Comparison of ENCODE assay signal across 8 mouse cellular contexts in genomic region chr2:172831762-172832161, GRCm38 (mm10).
DNase-seq lines count a peak whose midpoint lies in the region; ATAC-seq and TF ChIP-seq lines count a peak whose summit lies in the region.

No protein-coding gene starts in this region.

- H3K9me3 ChIP-seq in forebrain, postnatal 0 days (ENCODE audit: low read length): no peaks in the 10 kb centered on the region
- no peaks in the 10 kb centered on the region for H3K9me3 ChIP-seq in hindbrain, embryonic 16.5 days (ENCODE audit: control insufficient read depth, low read length)

- H3K9ac ChIP-seq in forebrain, postnatal 0 days: no peak overlapping the region
- no peak overlapping the region for H3K9ac ChIP-seq in hindbrain, embryonic 16.5 days (ENCODE audit: low read depth, low read length)

- H3K4me1 ChIP-seq in forebrain, postnatal 0 days (ENCODE audit: insufficient read depth): no peaks in the 10 kb centered on the region
- H3K4me1 ChIP-seq in hindbrain, embryonic 16.5 days (ENCODE audit: control insufficient read depth, insufficient read depth, low read depth, low read length): peaks cover 4% of the 10 kb centered on the region; the same call in 1 of the 2 replicates

- H3K27me3 ChIP-seq in forebrain, postnatal 0 days (ENCODE audit: insufficient read depth, low read length): no peaks in the 10 kb centered on the region
- H3K27me3 ChIP-seq in hindbrain, embryonic 16.5 days (replicated peaks; ENCODE audit: control insufficient read depth, insufficient read depth, low read length): peaks cover 2% of the 10 kb centered on the region; the same call in 1 of the 2 replicates

- WGBS in forebrain, postnatal 0 days: 21% methylated on average over 5 of the region's 5 CpGs
- WGBS in hindbrain, embryonic 16.5 days: 19% methylated on average over 5 of the region's 5 CpGs

- no peak overlapping the region for H3K4me3 ChIP-seq in forebrain, postnatal 0 days (ENCODE audit: low read depth, low read length)
- H3K4me3 ChIP-seq in hindbrain, embryonic 16.5 days (ENCODE audit: low read length): no peak overlapping the region

- H3K27ac ChIP-seq in forebrain, postnatal 0 days (ENCODE audit: low read depth, low read length): no peak overlapping the region
- no peak overlapping the region for H3K27ac ChIP-seq in hindbrain, embryonic 16.5 days (ENCODE audit: low read depth, low read length)

- no peaks in the 10 kb centered on the region for H3K36me3 ChIP-seq in forebrain, postnatal 0 days (ENCODE audit: insufficient read depth)
- no peaks in the 10 kb centered on the region for H3K36me3 ChIP-seq in hindbrain, embryonic 16.5 days (ENCODE audit: control insufficient read depth, insufficient read depth, low read length)

- TF ChIP-seq CTCF in forebrain, postnatal 0 days (IDR thresholded peaks at IDR 0.05; ENCODE audit: low read depth): peak; percentile 70

- H3K4me2 ChIP-seq in forebrain, postnatal 0 days (ENCODE audit: low read depth): no peak overlapping the region
- H3K4me2 ChIP-seq in hindbrain, embryonic 16.5 days (ENCODE audit: low read length): no peak overlapping the region

- peak; percentile 70 for DNase-seq in Muller cell, postnatal 12 days (ENCODE audit: inconsistent ontology term)
- DNase-seq in cerebellum, adult 18-20 months: peak; percentile 23 to 49
- DNase-seq in forebrain, postnatal 0 days: peak; percentile 43
- peak; percentile 60 to 64 for DNase-seq in left cerebral cortex, adult 18-20 months (ENCODE audit: low spot score in 2 of 2)
- DNase-seq in lung, postnatal 4 days: peak; percentile 79 to 84
- peak; percentile 65 for DNase-seq in right cerebral cortex, postnatal 14 days
- peak; percentile 85 for DNase-seq in urinary bladder, postnatal 25 days (ENCODE audit: low spot score)

- peak; percentile 61 for ATAC-seq in forebrain, postnatal 0 days
- ATAC-seq in hindbrain, embryonic 16.5 days: peak; percentile 56
